Mouse (Mus musculus) cerebellum, postnatal 4 days (tissue): ENCODE data around the gene Sesn1.
"Not testable (repeated sequence)": the region's sequence is repeated elsewhere in the genome, so short reads cannot be mapped to it uniquely, and the experiment has no call there.

Experiments
- DNase-seq, 2 experiments: peaks; one replicate each; pipeline ENCODE4 v3.0.0; 2022; ENCODE audit warnings: low spot score in 2 of 2, mixed read lengths in 1 of 2

Sesn1 gene

GRCm38 (mm10) chr10:41809771-41810563 is at the start of gene Sesn1, which contains the start of gene Cep57l1:
Sesn1 (plus strand) TSS chr10:41809935.
Cep57l1 (minus strand) TSS chr10:41809871.
- DNase-seq = peak; percentile 87 to 96

- no peak for DNase-seq
Measured at GRCm38 (mm10) chr10:41760866-41761265, 48.9 kb upstream of the Sesn1 start.

GRCm38 (mm10) chr10:41763741-41764385 is 45.9 kb upstream of the Sesn1 start:
- no peak for DNase-seq

GRCm38 (mm10) chr10:41765586-41765985 is 44.1 kb upstream of the Sesn1 start:
- DNase-seq = no peak

GRCm38 (mm10) chr10:41766280-41766679 is 43.5 kb upstream of the Sesn1 start:
- no peak for DNase-seq

GRCm38 (mm10) chr10:41767254-41767653 is 42.5 kb upstream of the Sesn1 start:
- DNase-seq = no peak

GRCm38 (mm10) chr10:41792375-41792774 is 17.4 kb upstream of the Sesn1 start:
- DNase-seq = no peak

- no peak for DNase-seq
Measured at GRCm38 (mm10) chr10:41797253-41797652, 12.5 kb upstream of the Sesn1 start.

- no peak for DNase-seq
Measured at GRCm38 (mm10) chr10:41803467-41803866, 6.3 kb upstream of the Sesn1 start.

- no peak for DNase-seq
Measured at GRCm38 (mm10) chr10:41804711-41805110, 5.0 kb upstream of the Sesn1 start.

- no peak for DNase-seq
Measured at GRCm38 (mm10) chr10:41805729-41806355, 3.9 kb upstream of the Sesn1 start.

- DNase-seq = peak in 1 of 2 experiments; percentile 60
Measured at GRCm38 (mm10) chr10:41809080-41809770, 510 bp upstream of the Sesn1 start.

- DNase-seq = no peak
Measured at GRCm38 (mm10) chr10:41810564-41811455, 1.1 kb downstream of the Sesn1 start.

GRCm38 (mm10) chr10:41812566-41812965 is 2.8 kb downstream of the Sesn1 start:
- no peak for DNase-seq

- DNase-seq = no peak
Measured at GRCm38 (mm10) chr10:41814305-41814853, 4.6 kb downstream of the Sesn1 start.

- DNase-seq = no peak
Measured at GRCm38 (mm10) chr10:41816516-41816915, 6.8 kb downstream of the Sesn1 start.

- DNase-seq = no peak
Measured at GRCm38 (mm10) chr10:41818036-41818732, 8.4 kb downstream of the Sesn1 start.

- DNase-seq = not testable (repeated sequence)
Measured at GRCm38 (mm10) chr10:41818733-41819070, 9.0 kb downstream of the Sesn1 start.

GRCm38 (mm10) chr10:41819307-41819706 is 9.6 kb downstream of the Sesn1 start:
- no peak for DNase-seq

- no peak for DNase-seq
Measured at GRCm38 (mm10) chr10:41820401-41820800, 10.7 kb downstream of the Sesn1 start.
